Mouse (Mus musculus): ENCODE results near the gene Taar7e.
"Not testable (repeated sequence)": the region's sequence is repeated elsewhere in the genome, so short reads cannot be mapped to it uniquely, and the experiment has no call there.

The Taar7e gene

GRCm38 (mm10) chr10:24037314-24037713 is at the start of gene Taar7e:
Taar7e (plus strand) TSS chr10:24037614.
- no peak for ATAC-seq (ENCODE audit: insufficient number of reproducible peaks, low FRiP score, low TSS enrichment)

- ATAC-seq (ENCODE audit: insufficient number of reproducible peaks, low FRiP score, low TSS enrichment): no peak
These were observed 44.0 kb upstream of the Taar7e start, which contains the start of gene Taar7a for GRCm38 (mm10) chr10:23993381-23993780. Taar7a (minus strand) TSS chr10:23993481.

DNA sequence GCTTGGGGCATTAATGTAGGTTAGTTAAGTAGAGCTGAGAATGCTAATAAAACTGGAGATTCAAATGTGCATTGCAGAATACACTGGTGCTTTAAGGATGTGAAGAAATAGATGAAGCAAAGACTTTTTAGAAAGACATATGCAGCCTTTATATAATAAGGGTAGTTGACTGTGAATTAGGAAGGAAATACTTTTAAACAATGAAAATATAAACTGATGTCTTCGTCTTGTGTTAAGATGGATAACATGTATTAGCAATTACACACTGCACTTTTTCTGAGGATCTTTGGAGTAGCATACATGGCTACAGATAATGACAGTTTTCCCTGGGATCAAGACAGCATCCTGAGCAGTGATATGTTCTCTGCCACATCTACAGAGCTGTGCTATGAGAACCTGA is 37.8 kb upstream of the Taar7e start, which contains the start of gene Taar7b:
Taar7b (plus strand) TSS at position 301 of the 400 bp plus-strand sequence.
- no peak for ATAC-seq (ENCODE audit: insufficient number of reproducible peaks, low FRiP score, low TSS enrichment)

DNA sequence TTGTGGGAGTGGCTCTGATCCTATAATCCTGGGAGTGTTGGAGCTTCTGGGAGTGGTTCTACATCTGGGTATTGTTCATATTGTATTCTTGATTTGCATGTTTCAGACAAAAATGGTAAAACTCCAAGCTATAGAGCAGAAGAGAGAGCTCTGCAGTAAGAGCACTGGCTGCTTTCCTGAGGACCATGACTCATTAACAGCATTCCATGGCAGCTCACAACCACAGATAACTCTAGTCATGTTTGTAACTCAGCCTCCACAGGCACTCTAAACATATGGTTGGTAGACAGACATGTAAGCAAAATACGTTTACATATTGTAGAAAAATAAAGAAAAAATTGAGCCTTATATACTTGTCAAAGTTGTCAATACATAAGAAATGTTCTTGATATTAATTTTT is 31.0 kb upstream of the Taar7e start:
- ATAC-seq (ENCODE audit: insufficient number of reproducible peaks, low FRiP score, low TSS enrichment): no peak

GRCm38 (mm10) chr10:24007034-24007433 is 30.4 kb upstream of the Taar7e start:
- no peak for ATAC-seq (ENCODE audit: insufficient number of reproducible peaks, low FRiP score, low TSS enrichment)

DNA sequence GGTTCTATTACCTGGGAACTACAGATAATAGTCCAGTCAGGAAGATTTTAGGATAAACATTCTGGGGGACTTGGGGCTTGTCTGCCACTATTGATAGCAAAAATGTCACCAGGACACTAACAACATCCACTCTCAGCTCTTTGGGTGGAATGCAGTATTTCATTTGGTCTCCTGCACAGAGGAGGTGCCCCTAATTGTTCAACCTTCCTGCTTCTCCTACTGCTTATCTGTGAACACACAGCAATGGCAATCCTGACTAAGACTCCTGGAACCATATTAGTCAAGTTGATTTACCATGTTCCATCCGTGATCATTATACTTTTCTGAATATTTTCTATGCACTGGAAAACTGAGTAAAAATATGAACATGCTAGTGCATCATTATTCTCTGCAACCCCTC is 29.3 kb upstream of the Taar7e start:
- no peak for ATAC-seq (ENCODE audit: insufficient number of reproducible peaks, low FRiP score, low TSS enrichment)

DNA sequence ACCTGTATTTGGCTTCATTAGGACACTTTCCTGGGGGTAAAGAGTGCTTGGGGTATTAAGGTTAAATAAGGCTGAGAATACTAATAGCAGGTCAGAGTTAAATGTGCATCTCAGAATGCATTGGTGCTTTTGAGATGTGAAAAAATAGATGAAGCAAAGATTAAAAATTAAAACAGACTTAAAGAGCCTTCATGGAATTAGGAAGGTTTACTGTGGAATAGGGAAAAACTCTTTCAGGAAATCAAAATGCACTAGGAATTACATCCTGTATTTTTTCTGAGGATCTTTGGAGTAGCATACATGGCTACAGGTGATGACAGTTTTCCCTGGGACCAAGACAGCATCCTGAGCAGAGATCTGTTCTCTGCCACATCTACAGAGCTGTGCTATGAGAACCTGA is 10.5 kb upstream of the Taar7e start, which contains the start of gene Taar7d:
Taar7d (plus strand) TSS at position 301 of the 400 bp plus-strand sequence.
- ATAC-seq (ENCODE audit: insufficient number of reproducible peaks, low FRiP score, low TSS enrichment): no peak

DNA sequence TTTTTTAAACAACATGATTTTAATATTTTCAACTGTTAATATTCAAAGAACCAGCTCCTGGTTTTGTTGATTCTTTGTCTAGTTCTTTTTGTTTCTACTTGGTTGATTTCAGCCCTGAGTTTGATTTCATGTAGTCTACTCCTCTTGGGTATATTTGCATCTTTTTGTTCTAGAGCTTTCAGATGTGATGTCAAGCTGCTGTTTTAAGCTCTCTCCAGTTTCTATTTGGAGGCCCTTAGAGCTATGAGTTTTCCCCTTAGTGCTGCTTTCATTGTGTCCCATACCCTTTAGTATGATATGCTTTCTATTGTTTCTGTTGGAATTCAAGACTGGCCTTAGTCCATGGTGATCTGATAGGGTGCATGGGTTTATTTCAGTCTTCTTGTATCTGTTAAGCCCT is 6.1 kb upstream of the Taar7e start:
- no peak for ATAC-seq (ENCODE audit: insufficient number of reproducible peaks, low FRiP score, low TSS enrichment)

GRCm38 (mm10) chr10:24040120-24040869 is 2.9 kb downstream of the Taar7e start:
- ATAC-seq (ENCODE audit: insufficient number of reproducible peaks, low FRiP score, low TSS enrichment): no peak

DNA sequence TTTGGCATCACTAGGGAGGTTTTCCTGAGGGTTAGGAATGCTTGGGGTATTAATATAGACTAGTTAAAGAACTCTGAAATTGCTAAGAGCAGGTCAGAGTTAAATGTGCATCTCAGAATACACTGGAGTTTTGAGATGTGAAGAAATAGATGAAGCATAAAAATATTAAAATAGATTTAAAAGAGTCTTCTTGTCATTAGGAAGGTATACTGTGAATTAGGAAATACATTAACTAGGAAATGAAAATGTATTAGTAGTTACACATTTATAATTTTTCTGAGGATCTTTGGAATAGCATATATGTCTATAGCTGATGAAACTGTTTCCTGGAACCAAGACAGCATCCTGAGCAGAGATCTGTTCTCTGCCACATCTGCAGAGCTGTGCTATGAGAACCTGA is 11.8 kb downstream of the Taar7e start, which contains the start of gene Taar7f:
Taar7f (plus strand) TSS at position 301 of the 400 bp plus-strand sequence.
- no peak for ATAC-seq (ENCODE audit: insufficient number of reproducible peaks, low FRiP score, low TSS enrichment)

- ATAC-seq (ENCODE audit: insufficient number of reproducible peaks, low FRiP score, low TSS enrichment): no peak
These were observed 14.6 kb downstream of the Taar7e start for GRCm38 (mm10) chr10:24052039-24052438.

- no peak for ATAC-seq (ENCODE audit: insufficient number of reproducible peaks, low FRiP score, low TSS enrichment)
These were observed 21.6 kb downstream of the Taar7e start for GRCm38 (mm10) chr10:24058986-24059385.

- not testable (repeated sequence) for ATAC-seq (ENCODE audit: insufficient number of reproducible peaks, low FRiP score, low TSS enrichment)
These were observed 37.3 kb downstream of the Taar7e start for GRCm38 (mm10) chr10:24074751-24075150.

GRCm38 (mm10) chr10:24076200-24076599 is 38.8 kb downstream of the Taar7e start, which contains the start of gene Taar8a:
Taar8a (plus strand) TSS chr10:24076500.
- ATAC-seq (ENCODE audit: insufficient number of reproducible peaks, low FRiP score, low TSS enrichment): not testable (repeated sequence)

GRCm38 (mm10) chr10:24080166-24080565 is 42.8 kb downstream of the Taar7e start:
- ATAC-seq (ENCODE audit: insufficient number of reproducible peaks, low FRiP score, low TSS enrichment): peak; percentile 45; the same call in 1 of the 2 replicates

GRCm38 (mm10) chr10:24085936-24086335 is 48.5 kb downstream of the Taar7e start:
- no peak for ATAC-seq (ENCODE audit: insufficient number of reproducible peaks, low FRiP score, low TSS enrichment)

GRCm38 (mm10) chr10:24086555-24086954 is 49.1 kb downstream of the Taar7e start:
- no peak for ATAC-seq (ENCODE audit: insufficient number of reproducible peaks, low FRiP score, low TSS enrichment)

- ATAC-seq (ENCODE audit: insufficient number of reproducible peaks, low FRiP score, low TSS enrichment): no peak
These were observed 49.8 kb downstream of the Taar7e start for GRCm38 (mm10) chr10:24087168-24087567.

Data from cerebellum, adult (tissue).